Mouse (Mus musculus) megakaryocyte-erythroid progenitor cell, adult 5 weeks (primary cell): ENCODE results near the gene Carmil1. TPM values are rescaled to one million over a fixed set of nuclear protein-coding genes. Genes with fewer than 3 reads are reported as not detected.

Source experiments
- polyA plus RNA-seq: library from polyadenylated mRNA; stranded (reverse); fragments of >175 nt; gene quantifications from 2 replicates; pipeline ENCODE4 v1.2.3, GENCODE M21; 2012

Gene Carmil1
- polyA plus RNA-seq, result 1.4 TPM in 2 replicates

GRCm38 (mm10) chr13:24280439-24281431, at the start of gene Carmil1:
Carmil1 (minus strand) TSS chr13:24280795.

GRCm38 (mm10) chr13:24327201-24327600, 46.6 kb upstream of the Carmil1 start, which contains the start of gene Cmah:
Cmah (plus strand) TSS chr13:24327404.

GRCm38 (mm10) chr13:23990928-23991327, 289.7 kb downstream of the Carmil1 start, which contains the start of gene Scgn:
Scgn (minus strand) TSS chr13:23991214.

Other genes with a start within 250 kb of the Carmil1 start
- gene Cmah, start 46.6 kb upstream of the Carmil1 start, polyA plus RNA-seq, result 0.13 and 0.20 TPM in 2 replicates